Mouse (Mus musculus): ENCODE results near the gene Tmem52b. TPM values are rescaled to one million over a fixed set of nuclear protein-coding genes. Genes with fewer than 3 reads are reported as not detected.

Tmem52b gene
- total and polyA plus RNA-seq, 3 experiments = not detected

DNA sequence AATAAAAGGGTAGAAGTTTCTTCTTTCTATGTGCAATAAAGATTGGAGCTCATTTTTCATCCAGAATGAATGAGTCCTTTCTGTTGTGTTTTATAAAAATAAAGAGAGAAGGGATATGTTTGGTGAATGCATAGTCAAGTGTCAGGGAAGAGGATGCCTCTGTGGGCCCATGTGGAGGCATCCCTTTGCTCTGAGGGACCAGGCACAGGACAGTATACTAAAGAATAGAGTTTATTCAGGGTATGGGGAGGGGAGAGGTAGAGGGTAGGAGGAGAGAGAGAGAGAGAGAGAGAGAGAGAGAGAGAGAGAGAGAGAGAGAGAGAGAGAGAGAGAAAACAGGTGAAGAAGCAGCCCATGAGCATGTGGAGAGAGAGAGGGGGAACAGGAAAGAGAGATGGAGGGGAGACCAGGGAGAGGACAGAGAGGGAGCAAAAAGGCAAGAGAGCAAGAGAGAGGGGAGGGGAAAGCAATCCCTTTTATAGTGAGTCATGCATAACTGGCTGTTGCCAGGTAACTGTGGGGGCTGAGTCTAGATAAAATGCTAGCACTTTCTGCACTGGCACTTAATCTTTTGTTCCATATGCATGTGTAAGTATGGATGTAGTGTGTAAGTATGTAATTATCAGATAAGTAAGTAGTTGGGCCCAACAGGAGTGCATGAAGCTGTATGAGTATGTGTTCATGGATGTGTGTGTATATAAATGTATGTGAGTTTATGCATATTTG lies 45.1 kb downstream of the Tmem52b start:
- dilution Hi-C loops (cut with MboI; ENCODE audit: extremely low pct_ligation_motif_present, extremely low pct_unique_long_range_greater_than_20kb, low sequenced_read_pairs) = no loop called here
- H3K4me1 ChIP-seq (ENCODE audit: control insufficient read depth in 1 of 2, insufficient read depth in 2 of 2) = 0 out of 4 replicates have a peak, but pooled peaks cover 0 to 3% of the 10 kb centered on the region in 2 experiments
- TF ChIP-seq POLR2AphosphoS2 (IDR thresholded peaks at IDR 0.05; ENCODE audit: low read depth, low read length) (no peak), UBTF (IDR thresholded peaks at IDR 0.05; ENCODE audit: low read depth, low read length) (no peak), ETS1 (conservative IDR thresholded peaks at IDR 0.05; ENCODE audit: low read depth, low read length) (no peak), IRF4 (IDR thresholded peaks at IDR 0.05; ENCODE audit: low read depth, low read length) (no peak), USF1 (IDR thresholded peaks at IDR 0.05; ENCODE audit: low read depth, low read length) (no peak), MXI1 (IDR thresholded peaks at IDR 0.05; ENCODE audit: low read depth, low read length) (no peak), E2F4 (IDR thresholded peaks at IDR 0.05; ENCODE audit: insufficient replicate concordance, low read depth, low read length) (no peak), JUN (IDR thresholded peaks at IDR 0.05; ENCODE audit: insufficient read depth, low read depth, low read length) (no peak), NELFE (IDR thresholded peaks at IDR 0.05; ENCODE audit: low read depth, low read length) (no peak), BHLHE40 (IDR thresholded peaks at IDR 0.05; ENCODE audit: low read depth, low read length) (no peak), CTCF (conservative IDR thresholded peaks at IDR 0.05 in 1 of 2, IDR thresholded peaks at IDR 0.05 in 1 of 2; ENCODE audit: low read depth in 2 of 2, low read length in 2 of 2) (no peak), TBP (conservative IDR thresholded peaks at IDR 0.05; ENCODE audit: low read depth, low read length) (no peak), MAFK (IDR thresholded peaks at IDR 0.05; ENCODE audit: insufficient replicate concordance, low read length) (no peak), ZC3H11A (IDR thresholded peaks at IDR 0.05; ENCODE audit: low read depth, low read length) (no peak), MEF2A (IDR thresholded peaks at IDR 0.05; ENCODE audit: borderline replicate concordance, low read depth, low read length) (no peak), ZKSCAN1 (IDR thresholded peaks at IDR 0.05; ENCODE audit: borderline replicate concordance, low read depth, low read length) (no peak), RCOR1 (conservative IDR thresholded peaks at IDR 0.05; ENCODE audit: low read depth, low read length) (no peak), CHD2 (IDR thresholded peaks at IDR 0.05; ENCODE audit: low read length) (no peak), ELF1 (IDR thresholded peaks at IDR 0.05; ENCODE audit: low read depth, low read length) (no peak), MAZ (IDR thresholded peaks at IDR 0.05; ENCODE audit: low read depth, low read length) (no peak)
- DNase-seq (ENCODE audit: extremely low read depth) = no peak
- H3K27me3 ChIP-seq (replicated peaks) = no peaks in the 10 kb centered on the region
- in situ Hi-C loops (cut with MboI; ENCODE audit: low pct_ligation_motif_present, low pct_unique_long_range_greater_than_20kb, low sequenced_read_pairs) = no loop called here
- H3K27ac ChIP-seq (ENCODE audit: insufficient read depth, low read depth) = no peak overlapping the region
- no peak overlapping the region for H3K4me2 ChIP-seq (ENCODE audit: insufficient read depth, low read depth, poor library complexity, severe bottlenecking)
- H3K4me3 ChIP-seq (replicated peaks in 1 of 3; ENCODE audit: low read depth in 2 of 3, low read length in 2 of 3, poor library complexity in 1 of 3) = no peak overlapping the region
- no peaks in the 10 kb centered on the region for H3K79me2 ChIP-seq (replicated peaks; ENCODE audit: control insufficient read depth, extremely low read depth, insufficient read depth, poor library complexity, severe bottlenecking)
- no peaks in the 10 kb centered on the region for H3K9me3 ChIP-seq (replicated peaks; ENCODE audit: low read length)
- H3K9ac ChIP-seq (ENCODE audit: insufficient read depth, low read depth) = no peak overlapping the region
- no peaks in the 10 kb centered on the region for H3K36me3 ChIP-seq (replicated peaks in 1 of 2; ENCODE audit: control insufficient read depth in 1 of 2, insufficient read depth in 1 of 2, low read length in 1 of 2)

All from CH12.LX (cell line).